Mouse (Mus musculus) limb, embryonic 11.5 days (tissue): Measurements from ENCODE around the gene Ltbp2. TPM values are rescaled to one million over a fixed set of nuclear protein-coding genes. Genes with fewer than 3 reads are reported as not detected.
A peak's percentile ranks its signal among the peaks of the same experiment; 100 is the strongest.

Experiments
- ATAC-seq: fragments of 200-750 bp; cut with Nextera tagmentation; 2 replicates; pipeline ENCODE4 v1.8.0; 2017; ENCODE audit warnings: low read depth; ENCODE audit not compliant: insufficient number of reproducible peaks, low FRiP score, low TSS enrichment
- DNase-seq: peaks from one replicate; pipeline ENCODE4 v3.0.0-alpha.2; 2015; ENCODE audit warnings: low spot score
- H3K27ac ChIP-seq: fragments of 300-500 bp; sonication (generic); replicated peaks from 2 replicates; pipeline ENCODE4 v1.5.1; 2014; ENCODE audit warnings: low read depth, mild to moderate bottlenecking, low read length
- H3K27me3 ChIP-seq: fragments of 300-500 bp; sonication (generic); 2 replicates; pipeline ENCODE4 v1.6.1; 2014; ENCODE audit warnings: mild to moderate bottlenecking, low read length, mixed read lengths; ENCODE audit not compliant: control insufficient read depth, insufficient read depth
- H3K36me3 ChIP-seq: fragments of 300-500 bp; sonication (generic); 2 replicates; pipeline ENCODE4 v1.6.1; 2014; ENCODE audit warnings: mild to moderate bottlenecking, low read length, moderate library complexity, mixed read lengths; ENCODE audit not compliant: control insufficient read depth, insufficient read depth
- H3K4me1 ChIP-seq: fragments of 300-500 bp; sonication (generic); 2 replicates; pipeline ENCODE4 v1.6.1; 2014; ENCODE audit warnings: low read length, mixed read lengths; ENCODE audit not compliant: control insufficient read depth, insufficient read depth
- H3K4me2 ChIP-seq: fragments of 300-500 bp; sonication (generic); 2 replicates; pipeline ENCODE4 v1.6.1; 2014; ENCODE audit warnings: low read depth, mild to moderate bottlenecking, moderate library complexity; ENCODE audit not compliant: severe bottlenecking
- H3K4me3 ChIP-seq: fragments of 300-500 bp; sonication (generic); 2 replicates; pipeline ENCODE4 v1.5.1; 2014; ENCODE audit warnings: low read depth, low read length
- H3K9ac ChIP-seq: fragments of 300-500 bp; sonication (generic); 2 replicates; pipeline ENCODE4 v1.6.1; 2014; ENCODE audit warnings: mild to moderate bottlenecking, low read length
- H3K9me3 ChIP-seq: fragments of 300-500 bp; sonication (generic); 2 replicates; pipeline ENCODE4 v1.6.1; 2016; ENCODE audit warnings: low read length; ENCODE audit not compliant: control insufficient read depth
- WGBS: fragments of 180-500 bp; shearing (Covaris S2); extraction: QIAGEN DNeasy Blood & Tissue Kit; methylation state at CpG from one replicate; pipeline ENCODE4 v1.1.7; 2014; 5-methylcytosine and 5-hydroxymethylcytosine counted together
- polyA plus RNA-seq: library from polyadenylated mRNA; unstranded; fragments of >200 nt; fragmentation: Nextera tagmentation; extraction: Ambion mirVana; gene quantifications from 2 replicates; pipeline ENCODE4 v1.2.1, GENCODE M21; 2014

The Ltbp2 gene
- polyA plus RNA-seq, 1 experiment from 2014 or later = 0.23 TPM

- no peaks in the 10 kb centered on the region for H3K36me3 ChIP-seq
- H3K27me3 ChIP-seq = no peaks in the 10 kb centered on the region
- H3K27ac ChIP-seq = no peak overlapping the region
- H3K9me3 ChIP-seq = no peaks in the 10 kb centered on the region
- H3K4me3 ChIP-seq = no peak overlapping the region
- peaks cover 11% of the 10 kb centered on the region for H3K4me1 ChIP-seq
- DNase-seq = no peak
- no peak overlapping the region for H3K9ac ChIP-seq
- no peak overlapping the region for H3K4me2 ChIP-seq
- WGBS = 100% methylated on average over 4 of the region's 4 CpGs
- ATAC-seq = no peak
Measured at GRCm38 (mm10) chr12:84910066-84910465, 33.7 kb upstream of the Ltbp2 start.

- no peaks in the 10 kb centered on the region for H3K27me3 ChIP-seq
- DNase-seq (no peak), ATAC-seq (no peak)
- no peak overlapping the region for H3K9ac ChIP-seq
- no peaks in the 10 kb centered on the region for H3K36me3 ChIP-seq
- WGBS = 74% methylated on average over 10 of the region's 10 CpGs
- H3K4me2 ChIP-seq = no peak overlapping the region
- no peak overlapping the region for H3K27ac ChIP-seq
- H3K9me3 ChIP-seq = no peaks in the 10 kb centered on the region
- no peak overlapping the region for H3K4me3 ChIP-seq
- peaks cover 6% of the 10 kb centered on the region for H3K4me1 ChIP-seq
Measured at GRCm38 (mm10) chr12:84907627-84908480, 31.5 kb upstream of the Ltbp2 start.

DNA sequence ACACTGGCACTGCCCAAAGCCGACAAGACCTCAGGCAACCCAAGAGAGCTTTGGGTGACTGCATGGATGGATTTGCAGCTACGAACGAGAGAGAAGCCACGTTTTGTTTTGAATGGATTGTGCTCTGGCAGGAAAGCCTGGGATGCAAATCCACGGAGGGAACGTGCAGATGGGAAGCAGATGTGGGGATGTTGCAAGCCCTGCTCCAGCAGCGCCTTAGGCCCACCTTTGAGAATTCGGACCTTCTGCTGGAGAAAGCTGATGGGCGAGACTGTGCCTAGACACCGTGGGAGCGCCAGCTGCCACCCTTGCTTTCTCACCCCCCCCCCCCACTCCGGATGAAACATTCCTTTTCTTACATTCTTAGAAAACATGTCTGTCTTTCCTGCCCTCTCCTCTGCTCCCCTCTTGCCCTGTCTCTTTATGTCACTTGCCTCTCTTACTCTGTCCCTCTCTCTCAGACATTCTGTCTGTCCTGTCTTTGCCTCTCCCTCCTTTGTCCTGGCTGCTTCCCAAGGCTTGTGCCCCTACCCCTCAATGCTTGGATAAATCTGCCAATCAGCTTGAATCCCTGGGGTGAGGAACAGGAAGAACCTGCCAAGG lies 30.8 kb upstream of the Ltbp2 start:
- peak; percentile 50 for DNase-seq
- 52% methylated on average over 12 of the region's 12 CpGs for WGBS
- Histone ChIP-seq H3K4me3 (no peak overlapping the region), H3K4me2 (no peak overlapping the region), H3K9me3 (no peaks in the 10 kb centered on the region), H3K27ac (no peak overlapping the region), H3K4me1 (peaks cover 6% of the 10 kb centered on the region), H3K27me3 (no peaks in the 10 kb centered on the region), H3K9ac (no peak overlapping the region), H3K36me3 (no peaks in the 10 kb centered on the region)
- ATAC-seq = no peak

GRCm38 (mm10) chr12:84904399-84904798 lies 28.1 kb upstream of the Ltbp2 start:
- Histone ChIP-seq H3K9ac (no peak overlapping the region), H3K4me2 (no peak overlapping the region), H3K27me3 (no peaks in the 10 kb centered on the region), H3K4me3 (no peak overlapping the region), H3K27ac (no peak overlapping the region), H3K4me1 (peaks cover 6% of the 10 kb centered on the region), H3K9me3 (no peaks in the 10 kb centered on the region), H3K36me3 (no peaks in the 10 kb centered on the region)
- 78% methylated on average over 7 of the region's 7 CpGs for WGBS
- DNase-seq (no peak), ATAC-seq (no peak)

GRCm38 (mm10) chr12:84900317-84900716 lies 24.0 kb upstream of the Ltbp2 start:
- Histone ChIP-seq H3K27me3 (no peaks in the 10 kb centered on the region), H3K4me2 (no peak overlapping the region), H3K36me3 (no peaks in the 10 kb centered on the region), H3K9ac (no peak overlapping the region), H3K9me3 (no peaks in the 10 kb centered on the region), H3K27ac (no peak overlapping the region), H3K4me3 (no peak overlapping the region), H3K4me1 (no peaks in the 10 kb centered on the region)
- no peak for ATAC-seq
- DNase-seq = no peak
- 85% methylated on average over 7 of the region's 7 CpGs for WGBS

- Histone ChIP-seq H3K4me3 (no peak overlapping the region), H3K4me1 (no peaks in the 10 kb centered on the region; the same call in 1 of the 2 replicates), H3K4me2 (no peak overlapping the region), H3K27ac (no peak overlapping the region), H3K27me3 (no peaks in the 10 kb centered on the region), H3K9me3 (no peaks in the 10 kb centered on the region), H3K9ac (no peak overlapping the region), H3K36me3 (no peaks in the 10 kb centered on the region)
- 67% methylated on average over 5 of the region's 5 CpGs for WGBS
- DNase-seq (no peak), ATAC-seq (no peak)
Measured at GRCm38 (mm10) chr12:84897322-84897721, 21.0 kb upstream of the Ltbp2 start.

GRCm38 (mm10) chr12:84896235-84896634 lies 19.9 kb upstream of the Ltbp2 start:
- Histone ChIP-seq H3K4me2 (no peak overlapping the region), H3K27ac (no peak overlapping the region), H3K36me3 (no peaks in the 10 kb centered on the region), H3K9me3 (no peaks in the 10 kb centered on the region), H3K9ac (no peak overlapping the region), H3K4me3 (no peak overlapping the region), H3K4me1 (no peaks in the 10 kb centered on the region; the same call in 1 of the 2 replicates), H3K27me3 (no peaks in the 10 kb centered on the region)
- whole genome bisulfite sequencing = 76% methylated on average over 6 of the region's 6 CpGs
- DNase-seq (no peak), ATAC-seq (no peak)

GRCm38 (mm10) chr12:84893648-84894628 lies 17.6 kb upstream of the Ltbp2 start:
- H3K4me2 ChIP-seq = no peak overlapping the region
- DNase-seq (peak; percentile 58), ATAC-seq (peak; percentile 70; the same call in 1 of the 2 replicates)
- H3K9ac ChIP-seq = no peak overlapping the region
- H3K27ac ChIP-seq = no peak overlapping the region
- H3K4me3 ChIP-seq = no peak overlapping the region
- WGBS = 40% methylated on average over 9 of the region's 9 CpGs
- no peaks in the 10 kb centered on the region for H3K36me3 ChIP-seq
- H3K27me3 ChIP-seq = no peaks in the 10 kb centered on the region
- no peaks in the 10 kb centered on the region for H3K9me3 ChIP-seq
- H3K4me1 ChIP-seq = no peaks in the 10 kb centered on the region; the same call in 1 of the 2 replicates
